Mouse (Mus musculus) hindbrain, embryonic 13.5 days (tissue): Measurements from ENCODE around the gene Naaladl1. TPM values are rescaled to one million over a fixed set of nuclear protein-coding genes. Genes with fewer than 3 reads are reported as not detected.

Source experiments
- ATAC-seq: fragments of 200-750 bp; cut with Nextera tagmentation; 2 replicates; pipeline ENCODE4 v1.8.0; 2017; ENCODE audit warnings: moderate TSS enrichment; ENCODE audit not compliant: low FRiP score
- H3K27ac ChIP-seq: fragments of 300-500 bp; sonication (generic); 2 replicates; pipeline ENCODE4 v1.5.1; 2015; ENCODE audit warnings: inconsistent platforms, mild to moderate bottlenecking, moderate library complexity
- H3K27me3 ChIP-seq: fragments of 300-500 bp; sonication (generic); 2 replicates; pipeline ENCODE4 v1.6.1; 2015; ENCODE audit warnings: mild to moderate bottlenecking, inconsistent platforms
- H3K36me3 ChIP-seq: fragments of 300-500 bp; sonication (generic); 2 replicates; pipeline ENCODE4 v1.6.1; 2015; ENCODE audit warnings: mild to moderate bottlenecking, inconsistent platforms
- H3K4me1 ChIP-seq: fragments of 300-500 bp; sonication (generic); replicated peaks from 2 replicates; pipeline ENCODE4 v1.6.1; 2015; ENCODE audit warnings: inconsistent platforms
- H3K4me2 ChIP-seq: fragments of 300-500 bp; sonication (generic); 2 replicates; pipeline ENCODE4 v1.6.1; 2015; ENCODE audit warnings: inconsistent platforms, mild to moderate bottlenecking, moderate library complexity
- H3K4me3 ChIP-seq: fragments of 300-500 bp; sonication (generic); 2 replicates; pipeline ENCODE4 v1.5.1; 2015; ENCODE audit warnings: mild to moderate bottlenecking, inconsistent platforms
- H3K9ac ChIP-seq: fragments of 300-500 bp; sonication (generic); 2 replicates; pipeline ENCODE4 v1.6.1; 2015; ENCODE audit warnings: mild to moderate bottlenecking, inconsistent platforms
- H3K9me3 ChIP-seq: fragments of 300-500 bp; sonication (generic); 2 replicates; pipeline ENCODE4 v1.6.1; 2016; ENCODE audit warnings: inconsistent platforms
- WGBS: fragments of 180-500 bp; shearing (Covaris S2); methylation state at CpG from one replicate; pipeline ENCODE4 v1.1.7; 2015; 5-methylcytosine and 5-hydroxymethylcytosine counted together
- polyA plus RNA-seq: library from polyadenylated mRNA; unstranded; fragments of >200 nt; fragmentation: Nextera tagmentation; extraction: Ambion mirVana; gene quantifications from 2 replicates; pipeline ENCODE4 v1.2.1, GENCODE M21; 2015

Naaladl1 gene
- polyA plus RNA-seq, 1 experiment from 2014 or later: 0.27 TPM

DNA sequence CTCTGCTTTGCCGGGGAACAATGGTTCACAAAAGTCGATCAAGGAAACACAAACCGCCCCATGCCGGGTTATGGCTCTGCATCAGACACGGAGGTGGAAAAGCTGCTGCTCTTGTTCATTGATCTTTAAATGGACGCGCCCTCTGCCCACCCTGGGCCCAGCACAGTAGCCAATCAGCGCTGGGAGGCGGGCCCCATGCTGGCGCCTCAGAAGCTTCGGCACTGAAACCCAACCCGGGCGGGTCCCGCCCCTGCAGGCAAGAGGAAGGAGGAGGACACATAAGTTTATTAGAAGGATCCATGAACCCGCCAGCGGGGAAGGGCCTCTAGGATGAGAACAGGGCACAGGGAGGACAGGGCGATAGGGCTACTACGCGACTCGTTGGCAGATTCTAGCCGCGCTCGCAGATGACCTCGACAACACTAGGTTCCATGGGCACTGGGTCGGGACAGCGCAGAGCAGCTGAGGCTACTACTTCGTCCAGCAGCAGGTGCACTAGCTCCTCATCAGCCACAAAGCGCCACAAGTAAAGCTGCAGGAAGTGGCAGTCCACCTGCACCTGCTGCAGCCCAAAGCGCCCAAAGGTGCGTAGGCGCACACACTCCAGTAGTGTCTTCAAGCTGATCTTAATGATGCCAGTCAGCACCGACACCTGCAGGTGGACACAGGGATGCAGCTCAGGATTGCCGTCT, 37.7 kb upstream of the Naaladl1 start, which contains the start of gene Tm7sf2:
Tm7sf2 (minus strand) TSS at position 650 of the 692 bp plus-strand sequence.
- Histone ChIP-seq H3K27me3 (no peaks in the 10 kb centered on the region), H3K9ac (peak within 1 kb of the TSS; percentile 87), H3K9me3 (no peaks in the 10 kb centered on the region), H3K4me1 (peaks cover 44% of the 10 kb centered on the region), H3K4me3 (peak within 1 kb of the TSS; percentile 60), H3K27ac (peak within 1 kb of the TSS; percentile 93), H3K4me2 (peak within 1 kb of the TSS; percentile 92), H3K36me3 (peaks cover 37% of the 10 kb centered on the region)
- peak; percentile 90 for ATAC-seq
- WGBS: 10% methylated on average over 33 of the region's 33 CpGs

DNA sequence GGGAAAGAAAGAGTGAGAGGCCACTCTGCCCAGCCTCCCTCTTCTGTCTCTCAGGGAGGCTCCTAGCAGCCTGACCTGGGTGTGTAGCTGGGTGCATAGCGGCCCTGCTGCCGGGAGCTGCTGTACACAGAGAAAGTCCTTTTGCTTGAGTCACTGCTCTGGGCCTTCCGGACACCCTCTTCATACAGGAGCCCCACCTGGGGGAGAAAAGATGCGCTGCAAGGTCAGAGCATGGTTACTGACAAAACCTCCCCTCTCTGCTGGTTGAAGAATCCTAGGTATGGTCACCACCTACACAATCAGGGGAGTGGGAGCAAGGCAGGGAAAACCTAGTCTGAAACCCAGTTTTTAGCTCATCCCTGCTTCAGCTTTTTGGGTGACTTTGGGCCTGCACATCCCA, 36.6 kb upstream of the Naaladl1 start:
- Histone ChIP-seq H3K9ac (no peak overlapping the region), H3K4me2 (no peak overlapping the region), H3K36me3 (peaks cover 48% of the 10 kb centered on the region), H3K9me3 (no peaks in the 10 kb centered on the region), H3K27me3 (no peaks in the 10 kb centered on the region), H3K4me3 (no peak overlapping the region), H3K4me1 (peaks cover 33% of the 10 kb centered on the region), H3K27ac (peak overlapping the region; percentile 93; the same call in 1 of the 2 replicates)
- WGBS: 89% methylated on average over 4 of the region's 4 CpGs
- ATAC-seq: no peak

DNA sequence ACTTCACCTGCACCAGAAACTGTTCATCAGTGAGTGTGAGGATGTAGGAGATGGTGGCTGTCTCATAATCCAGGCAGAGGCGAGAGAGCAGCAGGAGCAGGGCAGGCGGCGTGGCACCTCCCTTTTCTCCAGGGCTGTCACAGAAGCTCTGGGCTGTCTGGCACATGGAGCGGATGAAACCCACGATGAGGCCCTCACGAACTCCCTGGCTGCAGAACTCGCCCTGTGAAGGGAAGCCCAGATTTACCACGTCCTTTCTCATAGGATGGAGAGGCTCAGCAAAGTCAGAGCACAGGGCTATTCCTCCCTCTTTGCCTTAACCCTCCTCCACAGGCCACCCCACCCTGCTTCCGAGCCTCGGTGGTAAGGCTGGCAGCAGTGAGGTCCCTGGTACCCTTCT, 35.7 kb upstream of the Naaladl1 start:
- Histone ChIP-seq H3K36me3 (peaks cover 54% of the 10 kb centered on the region), H3K4me1 (peaks cover 34% of the 10 kb centered on the region), H3K9ac (no peak overlapping the region), H3K4me2 (no peak overlapping the region), H3K9me3 (no peaks in the 10 kb centered on the region), H3K27me3 (no peaks in the 10 kb centered on the region), H3K4me3 (no peak overlapping the region), H3K27ac (no peak overlapping the region)
- no peak for ATAC-seq
- WGBS: 97% methylated on average over 10 of the region's 10 CpGs

DNA sequence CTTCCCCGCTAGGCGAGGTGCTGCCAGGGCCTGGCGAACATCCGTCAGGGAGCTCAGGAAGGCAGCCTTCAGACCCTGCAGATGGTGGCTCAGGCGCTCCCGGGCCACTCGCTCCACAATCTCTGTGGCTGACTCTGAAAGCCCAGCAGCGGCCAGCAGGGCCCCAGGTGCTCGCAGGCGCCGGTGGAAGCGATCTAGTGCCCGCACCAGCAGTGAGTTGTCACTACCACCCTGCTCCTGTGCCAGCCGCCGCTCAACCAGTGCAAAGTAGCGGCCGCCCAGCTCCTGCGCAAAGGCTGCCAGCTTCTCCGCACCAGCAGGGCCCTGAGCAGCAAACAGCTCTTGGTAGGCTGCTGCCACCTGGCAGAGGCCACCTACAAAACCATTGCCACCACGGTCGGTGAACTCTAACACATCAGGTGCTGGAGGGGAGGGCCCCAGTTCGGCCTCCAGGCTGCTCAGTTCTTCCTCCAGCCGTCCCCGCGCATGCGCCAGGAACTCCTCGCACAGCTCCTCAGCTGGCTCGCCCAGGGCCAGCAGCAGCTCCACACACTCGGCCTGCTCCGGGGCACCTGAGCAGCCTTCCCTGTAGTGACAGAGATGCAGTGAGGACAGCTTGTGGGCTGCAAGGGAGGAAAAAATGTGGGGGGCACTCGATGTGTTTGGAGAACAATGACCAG, 34.9 kb upstream of the Naaladl1 start:
- 92% methylated on average over 31 of the region's 31 CpGs for WGBS

DNA sequence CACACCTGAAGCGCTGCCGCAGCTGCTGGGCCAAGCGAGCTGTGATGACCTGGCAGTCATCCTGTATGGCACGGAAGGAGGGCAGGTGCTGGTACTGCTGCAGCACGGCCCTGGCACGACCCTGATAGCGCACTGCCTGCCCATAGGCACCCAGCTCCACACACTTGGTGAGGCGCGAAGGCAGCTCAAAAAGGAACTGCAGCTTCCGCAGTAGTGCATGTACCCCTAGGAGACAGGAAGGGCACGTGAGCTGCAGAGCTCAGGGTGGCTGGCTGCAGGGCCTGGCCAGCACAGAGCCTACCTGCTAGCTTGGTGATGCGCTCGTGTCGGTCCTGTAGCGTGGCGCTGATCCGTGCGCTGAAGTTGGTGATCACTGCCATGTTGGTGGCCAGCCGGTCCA, 34.3 kb upstream of the Naaladl1 start:
- H3K27me3 ChIP-seq: no peaks in the 10 kb centered on the region
- H3K9me3 ChIP-seq: no peaks in the 10 kb centered on the region
- H3K27ac ChIP-seq: no peak overlapping the region
- peaks cover 59% of the 10 kb centered on the region for H3K36me3 ChIP-seq
- H3K4me3 ChIP-seq: no peak overlapping the region
- H3K4me2 ChIP-seq: no peak overlapping the region
- H3K4me1 ChIP-seq: peaks cover 37% of the 10 kb centered on the region
- no peak for ATAC-seq
- WGBS: 96% methylated on average over 19 of the region's 19 CpGs
- H3K9ac ChIP-seq: no peak overlapping the region

More for the DNA sequence above, 34.9 kb upstream of the Naaladl1 start:
- Histone ChIP-seq H3K4me2 (no peak overlapping the region), H3K27ac (no peak overlapping the region), H3K4me3 (no peak overlapping the region), H3K4me1 (peaks cover 37% of the 10 kb centered on the region), H3K9me3 (no peaks in the 10 kb centered on the region), H3K9ac (no peak overlapping the region), H3K27me3 (no peaks in the 10 kb centered on the region), H3K36me3 (peaks cover 59% of the 10 kb centered on the region)
- ATAC-seq: no peak

DNA sequence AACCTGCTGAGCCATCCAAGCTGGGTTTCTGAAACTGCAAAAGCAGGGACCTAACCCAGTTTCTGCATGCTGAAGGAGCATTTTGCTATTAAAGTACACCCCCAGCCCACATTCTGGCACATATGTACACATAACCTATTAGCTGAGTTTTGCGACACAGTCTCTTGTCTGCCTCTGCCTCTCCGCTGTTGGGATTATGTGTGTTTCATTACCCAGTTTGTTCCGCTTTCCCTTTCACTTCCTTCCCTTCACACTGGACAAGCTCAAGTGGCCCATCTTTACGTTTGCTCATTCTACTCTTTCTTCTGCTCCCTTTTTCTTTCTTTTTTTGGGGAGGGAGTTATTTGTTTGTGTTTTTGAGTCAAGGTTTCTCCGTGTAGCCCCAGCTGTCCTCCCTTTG, 31.7 kb upstream of the Naaladl1 start:
- H3K9me3 ChIP-seq: no peaks in the 10 kb centered on the region
- H3K4me1 ChIP-seq: peaks cover 24% of the 10 kb centered on the region
- no peak overlapping the region for H3K4me2 ChIP-seq
- no peak overlapping the region for H3K4me3 ChIP-seq
- H3K27me3 ChIP-seq: no peaks in the 10 kb centered on the region
- no peak overlapping the region for H3K9ac ChIP-seq
- H3K36me3 ChIP-seq: peaks cover 55% of the 10 kb centered on the region
- 92% methylated on average over 5 of the region's 5 CpGs for WGBS
- no peak overlapping the region for H3K27ac ChIP-seq
- ATAC-seq: no peak

DNA sequence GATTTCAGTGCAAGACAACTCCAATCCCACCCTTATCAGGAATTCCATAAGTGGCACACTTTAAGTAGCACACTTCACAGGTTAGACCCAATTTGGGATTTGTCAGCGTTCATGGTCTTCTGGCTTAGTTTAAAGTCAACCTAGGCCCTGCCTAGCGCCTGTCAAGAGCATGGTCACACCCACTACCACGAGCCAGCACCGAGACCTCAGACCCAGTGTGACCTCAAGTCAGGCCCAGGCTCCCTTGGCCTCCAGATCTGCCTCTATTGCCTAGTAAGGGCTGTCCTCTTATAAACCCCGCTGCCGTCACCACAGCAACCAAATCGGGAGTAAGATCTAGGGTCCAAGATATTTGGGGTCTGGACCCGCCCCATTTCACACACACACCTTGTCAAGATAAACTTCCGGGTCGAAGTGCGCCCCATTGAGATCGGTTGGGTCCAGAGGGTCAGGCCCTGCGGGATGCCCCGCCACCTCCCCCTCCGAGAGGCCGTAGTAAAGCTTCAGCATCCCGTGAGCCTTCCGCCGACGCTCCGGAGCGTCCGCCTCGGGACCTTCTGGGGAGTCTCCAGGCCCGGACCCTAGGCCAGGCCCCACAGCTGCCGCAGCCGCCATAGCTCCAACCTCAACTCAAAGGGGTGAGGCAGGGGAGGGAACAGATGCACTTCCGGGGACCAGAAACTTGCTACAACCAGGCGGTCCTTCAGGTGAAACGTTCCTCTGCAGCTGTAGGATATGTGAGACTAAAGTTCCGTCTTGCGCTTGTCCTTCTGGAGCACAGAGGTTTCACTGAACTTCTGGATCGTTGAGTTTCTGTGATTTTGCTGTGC, 28.8 kb upstream of the Naaladl1 start, which contains the start of gene Vps51:
Vps51 (minus strand) TSS at position 668 of the 830 bp plus-strand sequence.
- H3K27me3 ChIP-seq: no peaks in the 10 kb centered on the region
- ATAC-seq: peak; percentile 92
- peak within 1 kb of the TSS; percentile 93 for H3K4me2 ChIP-seq
- peak within 1 kb of the TSS; percentile 91 for H3K27ac ChIP-seq
- H3K9ac ChIP-seq: peak within 1 kb of the TSS; percentile 82
- peaks cover 24% of the 10 kb centered on the region for H3K4me1 ChIP-seq
- H3K4me3 ChIP-seq: peak within 1 kb of the TSS; percentile 76
- no peaks in the 10 kb centered on the region for H3K9me3 ChIP-seq
- 1% methylated on average over 33 of the region's 33 CpGs for WGBS
- peaks cover 55% of the 10 kb centered on the region for H3K36me3 ChIP-seq

DNA sequence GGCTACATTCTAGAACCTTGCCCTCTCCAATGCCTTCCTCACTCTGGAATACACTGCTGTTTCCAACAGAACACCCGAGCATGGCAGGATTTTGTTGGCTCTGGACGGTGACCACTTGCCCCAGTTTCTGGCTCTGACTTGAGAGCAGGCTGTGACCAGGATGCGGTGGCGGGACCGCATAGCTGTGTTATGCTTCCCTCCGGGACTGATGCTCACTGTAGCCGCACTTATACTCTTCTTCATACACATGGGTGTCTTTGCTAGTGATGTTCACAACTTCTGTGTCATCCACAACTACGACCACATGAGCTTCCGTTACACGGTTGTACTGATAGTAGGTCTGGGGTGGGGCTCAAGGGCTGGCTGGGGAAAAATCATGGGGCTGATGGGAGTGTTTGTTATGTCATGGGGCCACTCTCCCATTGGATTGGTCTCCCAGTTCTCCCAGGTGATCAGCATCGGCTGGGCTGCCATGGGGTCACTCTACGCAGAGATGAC, 25.6 kb upstream of the Naaladl1 start, which contains the start of gene Tmem262:
Tmem262 (plus strand) TSS at position 51 of the 498 bp plus-strand sequence.
- no peak within 1 kb of the TSS for H3K27ac ChIP-seq
- no peak within 1 kb of the TSS for H3K9ac ChIP-seq
- ATAC-seq: no peak
- no peak within 1 kb of the TSS for H3K4me3 ChIP-seq
- H3K27me3 ChIP-seq: no peaks in the 10 kb centered on the region
- no peak within 1 kb of the TSS for H3K4me2 ChIP-seq
- WGBS: 94% methylated on average over 12 of the region's 12 CpGs
- no peaks in the 10 kb centered on the region for H3K9me3 ChIP-seq
- H3K4me1 ChIP-seq: peaks cover 42% of the 10 kb centered on the region
- H3K36me3 ChIP-seq: peaks cover 43% of the 10 kb centered on the region

DNA sequence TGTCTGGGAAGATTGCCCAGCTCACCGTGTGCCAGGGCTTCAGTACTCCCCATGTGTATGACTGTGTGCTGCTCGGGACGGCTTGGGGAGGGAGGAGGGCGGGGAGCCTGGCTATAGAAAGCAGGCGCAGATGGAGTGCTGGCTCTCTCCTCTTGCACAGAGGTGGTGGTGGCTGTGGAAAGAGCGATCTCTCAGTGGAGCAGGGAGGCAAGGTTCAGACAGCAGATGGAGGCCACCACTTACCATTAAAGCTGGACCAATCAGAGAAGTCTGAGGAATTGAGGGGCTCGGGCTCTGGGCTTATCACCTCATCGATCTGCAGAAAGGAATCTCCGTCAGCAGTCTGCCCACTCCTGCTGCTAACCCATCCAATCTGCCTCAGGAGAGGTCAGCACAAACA, 23.4 kb upstream of the Naaladl1 start, which contains the start of gene Gm28374:
Gm28374 (minus strand) TSS at position 101 of the 400 bp plus-strand sequence.
- no peak for ATAC-seq
- Histone ChIP-seq H3K27me3 (no peaks in the 10 kb centered on the region), H3K4me3 (no peak within 1 kb of the TSS), H3K4me2 (no peak within 1 kb of the TSS), H3K9ac (no peak within 1 kb of the TSS), H3K36me3 (peaks cover 40% of the 10 kb centered on the region), H3K27ac (no peak within 1 kb of the TSS), H3K4me1 (peaks cover 34% of the 10 kb centered on the region), H3K9me3 (no peaks in the 10 kb centered on the region)
- 97% methylated on average over 9 of the region's 9 CpGs for WGBS

DNA sequence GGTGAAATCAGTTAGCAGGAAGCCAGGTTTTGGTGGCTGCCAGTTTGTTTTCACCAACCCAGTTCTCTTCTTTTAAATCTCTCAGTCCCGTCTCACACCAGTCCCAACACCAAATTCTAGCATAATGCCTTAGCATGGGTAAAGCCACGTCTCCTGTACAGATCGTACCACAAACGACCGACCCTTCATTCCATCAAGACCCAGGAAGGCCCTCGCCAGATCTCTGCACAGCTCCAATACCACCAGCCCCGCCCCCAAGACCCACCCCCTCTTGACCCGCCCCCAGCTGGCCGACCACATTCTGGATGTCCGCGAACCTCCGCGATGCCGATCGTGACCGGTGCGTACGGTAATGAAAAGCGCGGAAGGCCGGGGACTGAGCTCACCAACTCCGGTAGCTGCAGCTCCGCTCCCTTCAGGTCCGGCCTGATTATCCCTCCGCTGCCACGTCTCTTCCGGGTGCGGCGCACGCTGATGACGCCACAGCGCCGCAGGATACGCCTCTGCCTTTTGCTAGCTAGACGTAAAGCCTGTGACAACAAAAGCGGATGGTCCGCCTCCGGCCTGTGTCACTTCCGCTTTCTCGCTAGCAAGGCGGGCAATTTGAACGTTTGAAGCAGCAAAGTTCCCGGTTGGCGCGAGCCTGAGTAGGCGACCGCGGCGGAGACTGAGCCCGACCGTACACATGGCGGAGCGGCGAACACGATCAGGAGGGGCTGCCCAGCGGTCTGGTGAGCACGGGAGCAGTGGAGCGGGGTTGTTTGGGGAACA, 20.9 kb upstream of the Naaladl1 start, which contains the start of the genes Zfpl1 and Cdca5:
Zfpl1 (minus strand) TSS at position 479 of the 771 bp plus-strand sequence.
Cdca5 (plus strand) TSS at position 506 of the 771 bp plus-strand sequence.
- Histone ChIP-seq H3K27me3 (no peaks in the 10 kb centered on the region), H3K4me2 (peak within 1 kb of the TSS; percentile 92), H3K36me3 (peaks cover 32% of the 10 kb centered on the region), H3K4me1 (peaks cover 29% of the 10 kb centered on the region), H3K4me3 (peak within 1 kb of the TSS; percentile 72), H3K9ac (peak within 1 kb of the TSS; percentile 81), H3K9me3 (no peaks in the 10 kb centered on the region), H3K27ac (peak within 1 kb of the TSS; percentile 71)
- under 1% methylated on average over 58 of the region's 58 CpGs for WGBS
- ATAC-seq: peak; percentile 89

DNA sequence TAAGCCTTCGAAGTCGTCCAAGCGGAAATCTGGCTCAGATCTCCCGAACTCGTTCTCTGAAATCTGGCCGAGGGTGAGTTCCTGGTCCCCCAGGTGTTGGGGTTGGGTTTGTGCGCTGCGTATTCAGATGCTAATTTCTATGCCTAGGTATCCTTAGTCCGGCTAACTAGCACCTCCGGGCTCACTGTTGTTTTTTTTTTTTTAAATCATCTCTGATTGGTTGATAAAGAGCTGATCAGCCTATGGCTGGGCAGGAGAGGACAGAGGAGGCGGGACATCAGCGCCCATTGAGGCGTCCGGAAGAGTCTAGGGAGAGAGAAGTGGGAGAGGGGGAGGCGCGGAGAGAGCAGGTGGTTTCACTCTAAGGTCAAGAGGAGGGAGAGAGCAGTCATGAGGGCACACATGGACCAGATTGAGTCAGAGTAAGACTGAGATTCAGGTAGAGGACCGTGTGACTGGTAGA, 20.1 kb upstream of the Naaladl1 start:
- WGBS: under 1% methylated on average over 17 of the region's 17 CpGs
- H3K27me3 ChIP-seq: no peaks in the 10 kb centered on the region
- peak overlapping the region; percentile 92 for H3K4me2 ChIP-seq
- ATAC-seq: peak; percentile 60
- peaks cover 24% of the 10 kb centered on the region for H3K36me3 ChIP-seq
- no peak overlapping the region for H3K27ac ChIP-seq
- H3K9me3 ChIP-seq: no peaks in the 10 kb centered on the region
- H3K4me3 ChIP-seq: peak overlapping the region; percentile 72
- H3K9ac ChIP-seq: peak overlapping the region; percentile 58
- peaks cover 29% of the 10 kb centered on the region for H3K4me1 ChIP-seq
